Mouse (Mus musculus) heart, embryonic 14.5 days (tissue): Measurements from ENCODE around the gene Enpep. TPM values are rescaled to one million over a fixed set of nuclear protein-coding genes. Genes with fewer than 3 reads are reported as not detected.
A peak's percentile ranks its signal among the peaks of the same experiment; 100 is the strongest.

Experiments
- ATAC-seq: fragments of 200-750 bp; cut with Nextera tagmentation; 2 replicates; pipeline ENCODE4 v1.8.0; 2017; ENCODE audit warnings: low read depth, moderate TSS enrichment; ENCODE audit not compliant: insufficient number of reproducible peaks, insufficient read depth, low FRiP score
- H3K27ac ChIP-seq, 2 experiments: fragments of 200-500 bp in 1 of 2; fragments of 300-500 bp in 1 of 2; sonication (generic) in 1 of 2; replicated peaks in 1 of 2; 2 replicates each; pipeline ENCODE4 v1.5.1; 2012 to 2014; ENCODE audit warnings: low read depth in 2 of 2, low read length in 2 of 2, control low read depth in 1 of 2, mild to moderate bottlenecking in 1 of 2, mixed read lengths in 1 of 2; ENCODE audit not compliant: control insufficient read depth in 1 of 2, insufficient read depth in 1 of 2
- H3K27me3 ChIP-seq: fragments of 300-500 bp; sonication (generic); 2 replicates; pipeline ENCODE4 v1.6.1; 2014; ENCODE audit warnings: mild to moderate bottlenecking, low read length, control low read depth; ENCODE audit not compliant: control insufficient read depth, insufficient read depth
- H3K36me3 ChIP-seq: fragments of 300-500 bp; sonication (generic); 2 replicates; pipeline ENCODE4 v1.6.1; 2014; ENCODE audit warnings: mild to moderate bottlenecking, control low read depth, low read length, mixed read lengths; ENCODE audit not compliant: control insufficient read depth, insufficient read depth
- H3K4me1 ChIP-seq, 2 experiments: fragments of 200-500 bp in 1 of 2; fragments of 300-500 bp in 1 of 2; sonication (generic) in 1 of 2; 2 replicates each; pipeline ENCODE4 v1.6.1; 2012 to 2014; ENCODE audit warnings: low read length in 2 of 2, control low read depth in 1 of 2, mixed read lengths in 1 of 2; ENCODE audit not compliant: control insufficient read depth in 2 of 2, insufficient read depth in 2 of 2
- H3K4me2 ChIP-seq: fragments of 300-500 bp; sonication (generic); 2 replicates; pipeline ENCODE4 v1.6.1; 2014; ENCODE audit warnings: mild to moderate bottlenecking, low read length
- H3K4me3 ChIP-seq, 2 experiments: fragments of 200-500 bp in 1 of 2; fragments of 300-500 bp in 1 of 2; sonication (generic) in 1 of 2; 2 replicates each; pipeline ENCODE4 v1.5.1; 2012 to 2014; ENCODE audit warnings: low read length in 2 of 2, mild to moderate bottlenecking in 2 of 2, control low read depth in 1 of 2, low read depth in 1 of 2, moderate library complexity in 1 of 2; ENCODE audit not compliant: control insufficient read depth in 1 of 2, insufficient read depth in 1 of 2
- H3K9ac ChIP-seq: fragments of 300-500 bp; sonication (generic); 2 replicates; pipeline ENCODE4 v1.6.1; 2014; ENCODE audit warnings: mild to moderate bottlenecking, low read length
- H3K9me3 ChIP-seq: fragments of 300-500 bp; sonication (generic); 2 replicates; pipeline ENCODE4 v1.6.1; 2016; ENCODE audit warnings: low read length, control low read depth; ENCODE audit not compliant: control insufficient read depth
- WGBS: fragments of 180-500 bp; shearing (Covaris S2); extraction: QIAGEN DNeasy Blood & Tissue Kit; methylation state at CpG from one replicate; pipeline ENCODE4 v1.1.7; 2014; 5-methylcytosine and 5-hydroxymethylcytosine counted together
- polyA plus RNA-seq: library from polyadenylated mRNA; unstranded; fragments of >200 nt; fragmentation: Nextera tagmentation; extraction: Ambion mirVana; gene quantifications from 2 replicates; pipeline ENCODE4 v1.2.1, GENCODE M21; 2014

Enpep gene
- polyA plus RNA-seq, 1 experiment from 2014 or later, result 20.2 TPM

DNA sequence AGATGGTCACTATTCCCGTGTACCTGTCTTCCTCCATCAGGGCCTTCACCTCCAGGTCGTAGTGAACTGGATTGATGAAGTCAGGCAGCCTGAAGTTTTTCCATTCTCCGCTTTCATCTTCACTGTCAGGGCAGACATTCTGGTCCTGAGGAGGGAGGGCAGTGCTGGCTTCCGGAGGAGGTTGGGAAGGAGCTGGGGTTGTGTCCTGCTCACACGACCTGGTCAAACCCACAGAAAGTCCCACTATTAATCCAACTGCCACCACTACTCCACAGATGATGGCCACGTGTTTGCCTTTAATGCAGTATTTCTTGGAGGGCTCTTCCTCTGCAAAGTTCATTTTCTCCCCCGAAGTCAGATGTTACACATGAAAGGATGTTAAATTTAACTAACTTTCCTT lies 378 bp downstream of the Enpep start:
- Histone ChIP-seq H3K27ac (peak overlapping the region; percentile 51 to 61), H3K4me3 (peak overlapping the region; percentile 41 to 54), H3K27me3 (no peaks in the 10 kb centered on the region), H3K4me1 (peaks cover 11 to 23% of the 10 kb centered on the region in 2 experiments), H3K36me3 (no peaks in the 10 kb centered on the region), H3K9ac (peak overlapping the region; percentile 63), H3K4me2 (peak overlapping the region; percentile 63), H3K9me3 (no peaks in the 10 kb centered on the region)
- no peak for ATAC-seq
- WGBS, result 39% methylated on average over 7 of the region's 7 CpGs

DNA sequence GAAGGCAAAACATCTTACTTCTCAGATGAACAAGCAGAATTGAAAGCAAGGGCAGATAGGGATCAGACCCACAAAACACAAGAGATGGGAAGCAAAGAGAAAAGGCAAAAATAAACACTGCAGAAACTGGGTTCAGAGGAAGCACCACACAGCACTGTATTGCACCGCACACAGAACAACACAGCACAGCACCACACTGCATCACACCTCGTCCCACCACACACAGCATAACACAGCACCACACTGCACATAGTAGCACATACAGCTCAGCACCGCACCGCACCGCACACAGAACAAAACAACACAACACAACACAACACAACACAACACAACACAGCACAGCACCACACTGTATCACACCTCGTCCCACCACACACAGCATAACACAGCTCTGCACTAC lies 1.1 kb downstream of the Enpep start:
- Histone ChIP-seq H3K36me3 (no peaks in the 10 kb centered on the region), H3K4me2 (peak overlapping the region; percentile 63), H3K9me3 (no peaks in the 10 kb centered on the region), H3K4me3 (peak overlapping the region; percentile 41 to 54), H3K27ac (no peak overlapping the region), H3K9ac (peak overlapping the region; percentile 63), H3K4me1 (peaks cover 10 to 20% of the 10 kb centered on the region in 2 experiments), H3K27me3 (no peaks in the 10 kb centered on the region)
- 91% methylated on average over 6 of the region's 6 CpGs for WGBS
- no peak; the same call in 1 of the 2 replicates for ATAC-seq

DNA sequence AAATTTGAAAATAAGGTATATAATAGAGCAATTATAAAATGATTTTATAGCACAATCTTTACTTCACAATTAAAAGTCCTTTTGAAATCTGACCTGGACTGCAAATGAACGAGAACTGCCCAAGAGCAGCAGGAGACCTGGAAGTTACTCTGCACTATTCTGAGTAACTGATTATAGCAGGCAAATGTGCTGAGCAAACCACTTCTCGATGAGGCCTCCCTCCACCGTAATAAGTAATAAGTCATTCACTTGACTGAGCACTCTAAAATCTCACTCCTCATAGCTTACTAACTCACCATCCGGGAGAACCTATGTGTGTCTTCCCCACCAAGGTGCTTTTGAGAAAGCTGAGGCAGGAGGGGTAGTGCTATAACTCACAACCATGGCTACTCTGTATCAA lies 4.5 kb downstream of the Enpep start:
- WGBS, result 59% methylated on average over 4 of the region's 4 CpGs
- Histone ChIP-seq H3K9ac (no peak overlapping the region), H3K4me2 (no peak overlapping the region), H3K36me3 (no peaks in the 10 kb centered on the region), H3K4me1 (peaks cover 7 to 11% of the 10 kb centered on the region in 2 experiments; a peak in 3 of 4 replicates), H3K9me3 (no peaks in the 10 kb centered on the region), H3K4me3 (no peak overlapping the region), H3K27me3 (no peaks in the 10 kb centered on the region), H3K27ac (no peak overlapping the region)
- ATAC-seq, result no peak

GRCm38 (mm10) chr3:129321585-129321984 lies 10.9 kb downstream of the Enpep start:
- H3K4me1 ChIP-seq, result 0 out of 4 replicates have a peak, but pooled peaks cover 0 to 2% of the 10 kb centered on the region in 2 experiments
- no peak overlapping the region for H3K27ac ChIP-seq
- no peaks in the 10 kb centered on the region for H3K27me3 ChIP-seq
- no peak overlapping the region for H3K4me3 ChIP-seq
- no peak overlapping the region for H3K9ac ChIP-seq
- H3K9me3 ChIP-seq, result no peaks in the 10 kb centered on the region
- no peak for ATAC-seq
- H3K36me3 ChIP-seq, result no peaks in the 10 kb centered on the region
- no peak overlapping the region for H3K4me2 ChIP-seq
- WGBS, result 49% methylated on average over 6 of the region's 6 CpGs

DNA sequence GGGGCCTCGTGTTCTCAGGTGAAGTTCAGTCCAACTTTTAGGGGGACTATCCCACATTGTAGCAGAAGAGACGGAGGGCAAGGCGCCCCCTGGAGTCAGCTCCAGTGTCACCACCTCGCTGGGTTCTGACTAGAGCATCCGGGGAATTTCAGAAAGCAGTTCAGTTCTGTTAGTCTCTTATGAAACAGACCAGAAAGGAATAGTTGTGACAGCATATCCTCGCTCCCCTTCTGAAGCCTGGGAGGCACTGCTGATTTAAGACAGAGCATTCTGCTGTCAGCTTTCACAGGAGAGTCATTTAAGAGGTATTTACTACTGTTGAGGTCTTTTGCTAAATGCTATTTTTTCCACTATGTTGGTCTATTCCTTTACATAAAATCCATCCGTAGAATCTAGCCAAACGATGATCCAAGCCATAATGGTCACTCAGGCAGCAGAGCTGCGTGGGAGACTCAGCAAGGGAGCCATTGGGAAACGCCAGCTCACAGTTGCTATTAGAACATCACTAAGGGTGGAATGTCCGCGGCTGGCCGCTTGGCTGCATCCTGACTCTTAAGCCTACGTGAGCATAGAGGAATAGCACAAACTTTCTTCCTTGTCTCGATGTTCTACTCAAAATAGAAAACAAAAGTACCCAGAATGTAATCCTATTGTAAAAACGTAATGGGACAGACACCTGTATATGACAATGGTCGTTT lies 15.3 kb downstream of the Enpep start:
- Histone ChIP-seq H3K9me3 (no peaks in the 10 kb centered on the region), H3K4me3 (no peak overlapping the region), H3K27me3 (no peaks in the 10 kb centered on the region), H3K9ac (no peak overlapping the region), H3K4me1 (0 out of 4 replicates have a peak, but pooled peaks cover 0 to 2% of the 10 kb centered on the region in 2 experiments), H3K27ac (no peak overlapping the region), H3K36me3 (no peaks in the 10 kb centered on the region), H3K4me2 (no peak overlapping the region)
- ATAC-seq, result no peak
- 76% methylated on average over 17 of the region's 17 CpGs for WGBS

- Histone ChIP-seq H3K9me3 (no peaks in the 10 kb centered on the region), H3K27ac (no peak overlapping the region), H3K4me3 (no peak overlapping the region), H3K36me3 (no peaks in the 10 kb centered on the region), H3K27me3 (no peaks in the 10 kb centered on the region), H3K4me2 (no peak overlapping the region), H3K9ac (no peak overlapping the region), H3K4me1 (no peaks in the 10 kb centered on the region)
- WGBS, result 81% methylated on average over 7 of the region's 7 CpGs
- no peak for ATAC-seq
Measured at GRCm38 (mm10) chr3:129313671-129314415, 18.7 kb downstream of the Enpep start.

- no peak for ATAC-seq
- H3K4me1 ChIP-seq, result no peaks in the 10 kb centered on the region
- no peaks in the 10 kb centered on the region for H3K36me3 ChIP-seq
- H3K27me3 ChIP-seq, result no peaks in the 10 kb centered on the region
- H3K4me3 ChIP-seq, result no peak overlapping the region
- no peak overlapping the region for H3K27ac ChIP-seq
- H3K4me2 ChIP-seq, result no peak overlapping the region
- WGBS, result 73% methylated on average over 2 of the region's 2 CpGs
- H3K9ac ChIP-seq, result no peak overlapping the region
- no peaks in the 10 kb centered on the region for H3K9me3 ChIP-seq
Measured at GRCm38 (mm10) chr3:129313221-129313620, 19.3 kb downstream of the Enpep start.
